Mouse (Mus musculus) layer of hippocampus, postnatal 14 days (tissue): Measurements from ENCODE around the gene Nasp. TPM values are rescaled to one million over a fixed set of nuclear protein-coding genes. Genes with fewer than 3 reads are reported as not detected.

Source experiments
- total RNA-seq, 2 experiments: library from RNA; stranded (reverse); gene quantifications; 2 replicates each; pipeline ENCODE4 v1.2.3; 2021

Gene Nasp
- total RNA-seq, 2 experiments from 2014 or later, result 44.4 to 50.5 TPM

Other genes starting within 250 kb of the Nasp start
- gene Mast2, start 163.8 kb downstream of the Nasp start, total RNA-seq, result 100 to 1,000 TPM; 100 to 104 TPM
- gene Ipp, start 120.4 kb downstream of the Nasp start, total RNA-seq, result 10 to 100 TPM; 20.1 to 20.7 TPM
- 10 to 100 TPM; 10.3 to 11.1 TPM for gene Tmem69, start 72.0 kb downstream of the Nasp start, total RNA-seq
- gene Gpbp1l1, start 70.3 kb downstream of the Nasp start, total RNA-seq, result 10 to 100 TPM; 28.4 to 35.5 TPM
- 1 to 10 TPM; 3.4 to 5.7 TPM for gene Ccdc17, start 31.3 kb downstream of the Nasp start, total RNA-seq
- 100 to 1,000 TPM; 474 to 484 TPM for gene Akr1a1, start 23.7 kb upstream of the Nasp start, total RNA-seq
- gene Prdx1, start 57.6 kb upstream of the Nasp start, total RNA-seq, result 100 to 1,000 TPM; 185 to 195 TPM
- 10 to 100 TPM; 16.0 to 19.0 TPM for gene Mmachc, start 80.5 kb upstream of the Nasp start, total RNA-seq
- 1 to 10 TPM; 2.9 to 4.5 TPM for gene Ccdc163, start 80.6 kb upstream of the Nasp start, total RNA-seq
- gene Tesk2, start 93.0 kb upstream of the Nasp start, total RNA-seq, result 1 to 10 TPM; 5.2 to 5.4 TPM
- 10 to 100 TPM; 12.2 to 13.8 TPM for gene Toe1, start 179.7 kb upstream of the Nasp start, total RNA-seq
- 1 to 10 TPM; 2.6 to 3.4 TPM for gene Mutyh, start 179.8 kb upstream of the Nasp start, total RNA-seq
- 1 to 10 TPM; 3.3 to 3.7 TPM for gene Hpdl, start 193.8 kb upstream of the Nasp start, total RNA-seq
- gene Zswim5, start 249.4 kb upstream of the Nasp start, total RNA-seq, result 10 to 100 TPM; 12.2 to 15.8 TPM